Mouse (Mus musculus) heart, postnatal 0 days (tissue): ENCODE results near the gene Olfr1393.

ENCODE experiments used
- CTCF ChIP-seq: IDR thresholded peaks from 2 replicates; pipeline ENCODE4 v1.5.1; 2016; ENCODE audit warnings: antibody characterized with exemption, control low read depth, low read depth
- EP300 ChIP-seq: IDR thresholded peaks from 2 replicates; pipeline ENCODE4 v1.6.1; 2016; ENCODE audit warnings: antibody characterized with exemption, low read depth

DNA sequence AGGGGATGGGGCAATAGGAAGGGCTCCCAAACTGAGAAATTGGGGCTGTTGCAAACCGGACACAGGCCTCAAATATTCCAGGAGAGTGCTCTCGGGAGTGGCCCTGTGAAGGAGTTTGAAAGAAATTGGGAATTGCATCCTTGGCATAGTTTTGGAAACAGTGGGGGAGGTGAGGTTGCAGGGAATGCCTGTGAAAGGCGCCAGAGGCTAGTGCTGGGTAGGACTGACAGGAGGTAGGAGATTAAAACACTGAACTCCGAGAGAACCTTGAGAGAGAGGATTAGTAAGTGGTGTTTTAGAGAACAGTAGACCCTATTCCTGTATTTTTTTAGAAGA lies 33.5 kb upstream of the Olfr1393 start:
- TF ChIP-seq CTCF (no peak), EP300 (no peak)
